8 mouse cellular contexts compared by ENCODE assay signal in genomic region chr17:73196139-73196538, GRCm38 (mm10).
DNase-seq lines count a peak whose midpoint lies in the region; ATAC-seq and TF ChIP-seq lines count a peak whose summit lies in the region.

No protein-coding gene starts in this region.

- no peak overlapping the region for H3K4me3 ChIP-seq in forebrain, postnatal 0 days (ENCODE audit: low read depth, low read length)
- H3K4me3 ChIP-seq in forebrain, embryonic 10.5 days = no peak overlapping the region
- H3K4me3 ChIP-seq in midbrain, postnatal 0 days (ENCODE audit: low read depth, low read length) = no peak overlapping the region
- no peak overlapping the region for H3K4me3 ChIP-seq in midbrain, embryonic 16.5 days (ENCODE audit: low read depth, low read length)

- H3K9me3 ChIP-seq in forebrain, postnatal 0 days (ENCODE audit: low read length) = no peaks in the 10 kb centered on the region
- H3K9me3 ChIP-seq in forebrain, embryonic 10.5 days = no peaks in the 10 kb centered on the region
- no peaks in the 10 kb centered on the region for H3K9me3 ChIP-seq in midbrain, postnatal 0 days (ENCODE audit: low read length)
- H3K9me3 ChIP-seq in midbrain, embryonic 16.5 days (replicated peaks; ENCODE audit: control insufficient read depth, low read length, poor library complexity, severe bottlenecking) = no peaks in the 10 kb centered on the region

- H3K36me3 ChIP-seq in forebrain, postnatal 0 days (ENCODE audit: insufficient read depth) = no peaks in the 10 kb centered on the region
- H3K36me3 ChIP-seq in forebrain, embryonic 10.5 days (replicated peaks) = 0 out of 2 replicates have a peak, but pooled peaks cover 3% of the 10 kb centered on the region
- H3K36me3 ChIP-seq in midbrain, postnatal 0 days (ENCODE audit: insufficient read depth, low read length) = no peaks in the 10 kb centered on the region
- no peaks in the 10 kb centered on the region for H3K36me3 ChIP-seq in midbrain, embryonic 16.5 days (ENCODE audit: control insufficient read depth, insufficient read depth, low read length)

- TF ChIP-seq CTCF in forebrain, postnatal 0 days (IDR thresholded peaks at IDR 0.05; ENCODE audit: low read depth) = peak; percentile 55
- peak; percentile 58 for TF ChIP-seq CTCF in midbrain, postnatal 0 days (IDR thresholded peaks at IDR 0.05)

- 90% methylated on average over 1 of the region's 1 CpGs for WGBS in forebrain, postnatal 0 days
- 94% methylated on average over 1 of the region's 1 CpGs for WGBS in forebrain, embryonic 10.5 days
- 96% methylated on average over 1 of the region's 1 CpGs for WGBS in midbrain, postnatal 0 days
- 89% methylated on average over 1 of the region's 1 CpGs for WGBS in midbrain, embryonic 16.5 days

- H3K27ac ChIP-seq in forebrain, postnatal 0 days (ENCODE audit: low read depth, low read length) = no peak overlapping the region
- H3K27ac ChIP-seq in forebrain, embryonic 10.5 days = no peak overlapping the region
- no peak overlapping the region for H3K27ac ChIP-seq in midbrain, postnatal 0 days (ENCODE audit: low read depth, low read length)
- H3K27ac ChIP-seq in midbrain, embryonic 16.5 days (ENCODE audit: low read length) = no peak overlapping the region

- no peak for ATAC-seq in forebrain, postnatal 0 days
- no peak for ATAC-seq in midbrain, postnatal 0 days (ENCODE audit: low FRiP score)
- no peak for ATAC-seq in midbrain, embryonic 16.5 days
- ATAC-seq in inflammation-experienced regulatory T-cells, adult 6 months = peak; percentile 21
- ATAC-seq in cerebellum, adult (ENCODE audit: insufficient number of reproducible peaks, low FRiP score, low TSS enrichment) = no peak

- H3K9ac ChIP-seq in forebrain, postnatal 0 days = no peak overlapping the region
- H3K9ac ChIP-seq in midbrain, postnatal 0 days (replicated peaks; ENCODE audit: low read length, poor library complexity, severe bottlenecking) = no peak overlapping the region
- no peak overlapping the region for H3K9ac ChIP-seq in midbrain, embryonic 16.5 days (ENCODE audit: low read depth, low read length)

- intact Hi-C loops in heart, postnatal 25 days (cut with DNase I) = loop anchor here (5.0 kb wide), 1 partner anchor 339 kb away; no protein-coding TSS in a partner anchor

- H3K4me2 ChIP-seq in forebrain, postnatal 0 days (ENCODE audit: low read depth) = no peak overlapping the region
- H3K4me2 ChIP-seq in midbrain, postnatal 0 days (ENCODE audit: low read depth, low read length, poor library complexity, severe bottlenecking) = no peak overlapping the region
- H3K4me2 ChIP-seq in midbrain, embryonic 16.5 days (ENCODE audit: low read length) = no peak overlapping the region

- H3K4me1 ChIP-seq in forebrain, postnatal 0 days (ENCODE audit: insufficient read depth) = no peaks in the 10 kb centered on the region
- no peaks in the 10 kb centered on the region for H3K4me1 ChIP-seq in forebrain, embryonic 10.5 days
- no peaks in the 10 kb centered on the region for H3K4me1 ChIP-seq in midbrain, postnatal 0 days (ENCODE audit: insufficient read depth, low read length)
- H3K4me1 ChIP-seq in midbrain, embryonic 16.5 days (ENCODE audit: control insufficient read depth, insufficient read depth, low read length) = no peaks in the 10 kb centered on the region

- peak; percentile 7 for DNase-seq in forebrain, postnatal 0 days
- no peak for DNase-seq in forebrain, embryonic 10.5 days (ENCODE audit: extremely low spot score, low spot score)
- peak; percentile 15 for DNase-seq in midbrain, postnatal 0 days (ENCODE audit: low spot score)
- peak; percentile 76 for DNase-seq in thymus, postnatal 14 days
- no peak for DNase-seq in heart, postnatal 25 days (ENCODE audit: low spot score)

- H3K27me3 ChIP-seq in forebrain, postnatal 0 days (ENCODE audit: insufficient read depth, low read length) = no peaks in the 10 kb centered on the region
- no peaks in the 10 kb centered on the region for H3K27me3 ChIP-seq in forebrain, embryonic 10.5 days (ENCODE audit: poor library complexity, severe bottlenecking)
- no peaks in the 10 kb centered on the region for H3K27me3 ChIP-seq in midbrain, postnatal 0 days (ENCODE audit: insufficient read depth, low read length)
- H3K27me3 ChIP-seq in midbrain, embryonic 16.5 days (ENCODE audit: control insufficient read depth, insufficient read depth, low read depth, low read length) = no peaks in the 10 kb centered on the region

Comparison
In these comparisons a context has a peak if more than half of its experiments do, and no peak if none do; other contexts are left out.
1. DNase-seq: peak in forebrain, postnatal 0 days (single experiment), midbrain, postnatal 0 days (single experiment) and thymus, postnatal 14 days (single experiment); none in forebrain, embryonic 10.5 days (single experiment) and heart, postnatal 25 days (single experiment).